Mouse (Mus musculus) heart, embryonic 10.5 days (tissue): ENCODE measurements around the gene Whamm. TPM values are rescaled to one million over a fixed set of nuclear protein-coding genes. Genes with fewer than 3 reads are reported as not detected.

Experiments used
- DNase-seq: peaks from one replicate; pipeline ENCODE4 v3.0.0-alpha.2; 2017; ENCODE audit warnings: low spot score
- H3K27ac ChIP-seq: fragments of 300-500 bp; sonication (generic); 2 replicates; pipeline ENCODE4 v1.5.1; 2016; ENCODE audit warnings: mild to moderate bottlenecking
- H3K27me3 ChIP-seq: fragments of 300-500 bp; sonication (generic); 2 replicates; pipeline ENCODE4 v1.6.1; 2016; ENCODE audit warnings: mild to moderate bottlenecking; ENCODE audit not compliant: poor library complexity, insufficient read depth, severe bottlenecking
- H3K36me3 ChIP-seq: fragments of 300-500 bp; sonication (generic); 2 replicates; pipeline ENCODE4 v1.6.1; 2016; ENCODE audit warnings: mild to moderate bottlenecking, moderate library complexity
- H3K4me1 ChIP-seq: fragments of 300-500 bp; sonication (generic); 2 replicates; pipeline ENCODE4 v1.6.1; 2016; ENCODE audit warnings: mild to moderate bottlenecking
- H3K4me3 ChIP-seq: fragments of 300-500 bp; sonication (generic); 2 replicates; pipeline ENCODE4 v1.5.1; 2016; ENCODE audit warnings: mild to moderate bottlenecking, moderate library complexity
- H3K9me3 ChIP-seq: fragments of 300-500 bp; sonication (generic); 2 replicates; pipeline ENCODE4 v1.6.1; 2016; ENCODE audit warnings: mild to moderate bottlenecking, moderate library complexity
- whole genome bisulfite sequencing: fragments of 180-500 bp; shearing (Covaris S2); methylation state at CpG from one replicate; pipeline ENCODE4 v1.1.7; 2016; 5-methylcytosine and 5-hydroxymethylcytosine counted together
- polyA plus RNA-seq: library from polyadenylated mRNA; unstranded; fragments of >200 nt; fragmentation: Nextera tagmentation; extraction: Ambion mirVana; gene quantifications from 2 replicates; pipeline ENCODE4 v1.2.1, GENCODE M21; 2016

Whamm gene
- 3.9 and 4.0 TPM in 2 replicates for polyA plus RNA-seq

GRCm38 (mm10) chr7:81571108-81571940, at the start of gene Whamm:
Gene Whamm (plus strand): TSS chr7:81571266.
- peak; percentile 98 for DNase-seq
- Histone ChIP-seq H3K27me3 (no peaks in the 10 kb centered on the region), H3K27ac (peak within 1 kb of the TSS; percentile 95), H3K9me3 (no peaks in the 10 kb centered on the region), H3K36me3 (peaks cover 13% of the 10 kb centered on the region; the same call in 1 of the 2 replicates), H3K4me3 (peak within 1 kb of the TSS; percentile 92), H3K4me1 (peaks cover 20% of the 10 kb centered on the region)
- 2% methylated on average over 90 of the region's 96 CpGs for WGBS

GRCm38 (mm10) chr7:81523008-81523662, 47.9 kb upstream of the Whamm start:
- Histone ChIP-seq H3K9me3 (no peaks in the 10 kb centered on the region), H3K27me3 (no peaks in the 10 kb centered on the region), H3K36me3 (peaks cover 27% of the 10 kb centered on the region), H3K4me3 (peak overlapping the region; percentile 80), H3K27ac (peak overlapping the region; percentile 95), H3K4me1 (peaks cover 15% of the 10 kb centered on the region)
- under 1% methylated on average over 31 of the region's 31 CpGs for WGBS
- DNase-seq = peak; percentile 99

- H3K27ac ChIP-seq = peak overlapping the region; percentile 95
- H3K9me3 ChIP-seq = no peaks in the 10 kb centered on the region
- peaks cover 31% of the 10 kb centered on the region for H3K36me3 ChIP-seq
- no peak for DNase-seq
- H3K27me3 ChIP-seq = no peaks in the 10 kb centered on the region
- peak overlapping the region; percentile 80 for H3K4me3 ChIP-seq
- WGBS = 18% methylated on average over 13 of the region's 13 CpGs
- peaks cover 15% of the 10 kb centered on the region for H3K4me1 ChIP-seq
These were observed 47.4 kb upstream of the Whamm start for GRCm38 (mm10) chr7:81523663-81524017.

GRCm38 (mm10) chr7:81528918-81529317, 42.1 kb upstream of the Whamm start:
- DNase-seq = no peak
- peaks cover 82% of the 10 kb centered on the region for H3K36me3 ChIP-seq
- peaks cover 9% of the 10 kb centered on the region for H3K4me1 ChIP-seq
- H3K9me3 ChIP-seq = no peaks in the 10 kb centered on the region
- no peaks in the 10 kb centered on the region for H3K27me3 ChIP-seq
- 92% methylated on average over 8 of the region's 8 CpGs for WGBS
- H3K27ac ChIP-seq = no peak overlapping the region
- no peak overlapping the region for H3K4me3 ChIP-seq

- Histone ChIP-seq H3K27me3 (no peaks in the 10 kb centered on the region), H3K9me3 (no peaks in the 10 kb centered on the region), H3K27ac (no peak overlapping the region), H3K4me3 (no peak overlapping the region), H3K36me3 (peaks cover 91% of the 10 kb centered on the region), H3K4me1 (no peaks in the 10 kb centered on the region)
- DNase-seq = no peak
- 91% methylated on average over 1 of the region's 1 CpGs for WGBS
These were observed 39.6 kb upstream of the Whamm start for GRCm38 (mm10) chr7:81531462-81531861.

- Histone ChIP-seq H3K9me3 (no peaks in the 10 kb centered on the region), H3K27me3 (no peaks in the 10 kb centered on the region), H3K27ac (no peak overlapping the region), H3K4me3 (no peak overlapping the region), H3K36me3 (peaks cover 93% of the 10 kb centered on the region), H3K4me1 (no peaks in the 10 kb centered on the region)
- WGBS = 86% methylated on average over 4 of the region's 4 CpGs
- DNase-seq = no peak
These were observed 34.6 kb upstream of the Whamm start for GRCm38 (mm10) chr7:81536478-81536877.

GRCm38 (mm10) chr7:81538070-81538675, 32.9 kb upstream of the Whamm start:
- Histone ChIP-seq H3K9me3 (no peaks in the 10 kb centered on the region), H3K4me3 (no peak overlapping the region), H3K27me3 (no peaks in the 10 kb centered on the region), H3K27ac (no peak overlapping the region), H3K4me1 (no peaks in the 10 kb centered on the region), H3K36me3 (peaks cover 92% of the 10 kb centered on the region)
- WGBS = 78% methylated on average over 2 of the region's 2 CpGs
- DNase-seq = no peak

GRCm38 (mm10) chr7:81539565-81539964, 31.5 kb upstream of the Whamm start:
- Histone ChIP-seq H3K4me3 (no peak overlapping the region), H3K27me3 (no peaks in the 10 kb centered on the region), H3K4me1 (no peaks in the 10 kb centered on the region), H3K27ac (no peak overlapping the region), H3K36me3 (peaks cover 90% of the 10 kb centered on the region), H3K9me3 (no peaks in the 10 kb centered on the region)
- 46% methylated on average over 2 of the region's 2 CpGs for WGBS
- no peak for DNase-seq

GRCm38 (mm10) chr7:81540999-81541398, 30.1 kb upstream of the Whamm start:
- 42% methylated on average over 1 of the region's 1 CpGs for WGBS
- no peak for DNase-seq
- Histone ChIP-seq H3K4me3 (no peak overlapping the region), H3K4me1 (no peaks in the 10 kb centered on the region), H3K27ac (no peak overlapping the region), H3K9me3 (no peaks in the 10 kb centered on the region), H3K27me3 (no peaks in the 10 kb centered on the region), H3K36me3 (peaks cover 89% of the 10 kb centered on the region)

GRCm38 (mm10) chr7:81541924-81542524, 29.0 kb upstream of the Whamm start:
- H3K27me3 ChIP-seq = no peaks in the 10 kb centered on the region
- peaks cover 88% of the 10 kb centered on the region for H3K36me3 ChIP-seq
- no peak for DNase-seq
- H3K4me3 ChIP-seq = no peak overlapping the region
- no peaks in the 10 kb centered on the region for H3K9me3 ChIP-seq
- no peaks in the 10 kb centered on the region for H3K4me1 ChIP-seq
- 84% methylated on average over 7 of the region's 7 CpGs for WGBS
- H3K27ac ChIP-seq = no peak overlapping the region

- H3K36me3 ChIP-seq = peaks cover 87% of the 10 kb centered on the region
- H3K9me3 ChIP-seq = no peaks in the 10 kb centered on the region
- H3K27me3 ChIP-seq = no peaks in the 10 kb centered on the region
- H3K27ac ChIP-seq = no peak overlapping the region
- no peak for DNase-seq
- H3K4me1 ChIP-seq = no peaks in the 10 kb centered on the region
- H3K4me3 ChIP-seq = no peak overlapping the region
- WGBS = 80% methylated on average over 8 of the region's 8 CpGs
These were observed 28.1 kb upstream of the Whamm start for GRCm38 (mm10) chr7:81542934-81543333.

GRCm38 (mm10) chr7:81548864-81549263, 22.2 kb upstream of the Whamm start:
- Histone ChIP-seq H3K4me1 (no peaks in the 10 kb centered on the region; the same call in none of the 2 replicates), H3K36me3 (peaks cover 87% of the 10 kb centered on the region), H3K9me3 (no peaks in the 10 kb centered on the region), H3K27ac (no peak overlapping the region), H3K27me3 (no peaks in the 10 kb centered on the region), H3K4me3 (no peak overlapping the region)
- WGBS = 67% methylated on average over 11 of the region's 11 CpGs
- DNase-seq = no peak

GRCm38 (mm10) chr7:81553589-81553988, 17.5 kb upstream of the Whamm start:
- no peak overlapping the region for H3K4me3 ChIP-seq
- no peaks in the 10 kb centered on the region for H3K9me3 ChIP-seq
- H3K27me3 ChIP-seq = no peaks in the 10 kb centered on the region
- no peak overlapping the region for H3K27ac ChIP-seq
- WGBS = 39% methylated on average over 4 of the region's 4 CpGs
- no peaks in the 10 kb centered on the region; the same call in none of the 2 replicates for H3K4me1 ChIP-seq
- DNase-seq = no peak
- H3K36me3 ChIP-seq = peaks cover 68% of the 10 kb centered on the region
